Mouse (Mus musculus) kidney, adult 2 months (tissue): ENCODE data around the gene Irgc1. TPM values are rescaled to one million over a fixed set of nuclear protein-coding genes. Genes with fewer than 3 reads are reported as not detected.

ENCODE experiments used
- DNase-seq: peaks from one replicate; pipeline ENCODE4 v3.0.0; 2021
- H3K27ac ChIP-seq: fragments of 200-500 bp; 2 replicates; pipeline ENCODE4 v1.5.1; 2012; ENCODE audit warnings: low read depth, low read length, control low read depth, inconsistent platforms; ENCODE audit not compliant: insufficient read depth
- H3K27me3 ChIP-seq: fragments of 200-500 bp; replicated peaks from 2 replicates; pipeline ENCODE4 v1.6.1; 2012; ENCODE audit warnings: mild to moderate bottlenecking, moderate library complexity, low read length, inconsistent platforms; ENCODE audit not compliant: control insufficient read depth, insufficient read depth
- H3K36me3 ChIP-seq: fragments of 200-500 bp; 2 replicates; pipeline ENCODE4 v1.6.1; 2012; ENCODE audit warnings: mild to moderate bottlenecking, moderate library complexity, low read length, inconsistent platforms; ENCODE audit not compliant: control insufficient read depth, insufficient read depth
- H3K4me1 ChIP-seq: fragments of 200-500 bp; 2 replicates; pipeline ENCODE4 v1.6.1; 2011; ENCODE audit warnings: low read length; ENCODE audit not compliant: control insufficient read depth, insufficient read depth
- H3K4me3 ChIP-seq: fragments of 200-500 bp; 2 replicates; pipeline ENCODE4 v1.5.1; 2011; ENCODE audit warnings: mild to moderate bottlenecking, low read depth, low read length, control low read depth; ENCODE audit not compliant: insufficient read depth
- CTCF ChIP-seq: fragments of 200-500 bp; conservative IDR thresholded peaks from 2 replicates; pipeline ENCODE4 v1.5.1; 2011; ENCODE audit warnings: low read depth, mild to moderate bottlenecking, control low read depth, low read length, moderate library complexity, mixed read lengths; ENCODE audit not compliant: insufficient read depth, insufficient read length
- POLR2A ChIP-seq: fragments of 200-500 bp; IDR thresholded peaks from one replicate; pipeline ENCODE4 v1.6.1; 2011; ENCODE audit warnings: low read depth, low read length, control low read depth
- WGBS: fragments of 180-500 bp; shearing (Covaris S2); methylation state at CpG from one replicate; pipeline ENCODE4 v1.1.7; 2018; 5-methylcytosine and 5-hydroxymethylcytosine counted together
- polyA plus RNA-seq: library from polyadenylated mRNA; depleted of rRNA; stranded (reverse); fragments of >200 nt; gene quantifications from 2 replicates; pipeline ENCODE4 v1.2.3, GENCODE M21; 2012

Gene Irgc1
- polyA plus RNA-seq, 1 experiment: 0.33 TPM

DNA sequence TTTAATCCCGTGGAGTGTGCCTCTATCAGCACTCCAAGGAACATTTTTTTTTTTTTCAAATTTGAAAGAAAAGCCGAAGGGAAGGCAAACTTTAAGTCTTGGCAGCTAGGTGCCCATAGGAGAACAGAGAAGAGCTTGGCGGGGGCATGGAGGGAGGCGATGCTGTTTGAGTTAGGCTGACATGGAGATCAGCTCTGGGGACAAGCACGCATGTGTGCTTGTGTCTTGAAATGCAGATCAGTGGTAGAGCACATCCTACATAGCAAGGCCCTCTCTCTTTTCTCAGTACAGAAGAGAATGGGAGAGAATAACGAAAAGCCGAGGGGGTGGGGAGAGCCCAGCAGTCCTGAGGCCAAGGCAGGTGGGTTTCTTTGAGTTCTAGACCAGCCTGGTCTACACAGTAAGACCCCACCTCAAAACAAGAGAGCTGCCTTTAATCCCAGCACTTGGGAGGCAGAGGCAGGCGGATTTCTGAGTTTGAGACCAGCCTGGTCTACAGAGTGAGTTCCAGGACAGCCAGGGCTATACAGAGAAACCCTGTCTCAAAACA, 53.7 kb downstream of the Irgc1 start:
- TF ChIP-seq POLR2A: no peak
- TF ChIP-seq CTCF: no peak
- Histone ChIP-seq H3K4me3 (no peak overlapping the region), H3K27ac (no peak overlapping the region), H3K4me1 (no peaks in the 10 kb centered on the region; the same call in 1 of the 2 replicates), H3K27me3 (no peaks in the 10 kb centered on the region), H3K36me3 (no peaks in the 10 kb centered on the region)
- WGBS: 97% methylated on average over 8 of the region's 8 CpGs
- no peak for DNase-seq

DNA sequence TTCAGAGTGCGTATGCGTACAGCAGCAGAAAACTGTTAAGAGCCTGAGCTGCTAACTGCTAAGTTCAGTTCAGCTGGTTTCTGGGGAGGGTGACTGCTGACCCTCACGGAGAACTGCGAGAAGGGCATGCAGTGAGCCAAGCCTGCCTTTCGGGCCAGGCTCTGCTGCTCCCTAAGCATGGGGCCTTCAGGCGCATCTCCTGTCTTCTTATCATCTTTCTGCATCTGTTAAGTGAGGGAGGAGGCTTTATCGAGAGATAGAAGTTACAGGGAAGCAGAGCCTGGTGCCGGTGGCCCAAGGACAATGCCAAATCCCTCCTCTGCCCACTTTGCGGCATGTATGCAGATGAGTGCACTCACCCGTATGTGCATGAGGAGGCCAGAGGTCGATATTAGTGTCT, 55.3 kb downstream of the Irgc1 start:
- WGBS: 59% methylated on average over 11 of the region's 11 CpGs

DNA sequence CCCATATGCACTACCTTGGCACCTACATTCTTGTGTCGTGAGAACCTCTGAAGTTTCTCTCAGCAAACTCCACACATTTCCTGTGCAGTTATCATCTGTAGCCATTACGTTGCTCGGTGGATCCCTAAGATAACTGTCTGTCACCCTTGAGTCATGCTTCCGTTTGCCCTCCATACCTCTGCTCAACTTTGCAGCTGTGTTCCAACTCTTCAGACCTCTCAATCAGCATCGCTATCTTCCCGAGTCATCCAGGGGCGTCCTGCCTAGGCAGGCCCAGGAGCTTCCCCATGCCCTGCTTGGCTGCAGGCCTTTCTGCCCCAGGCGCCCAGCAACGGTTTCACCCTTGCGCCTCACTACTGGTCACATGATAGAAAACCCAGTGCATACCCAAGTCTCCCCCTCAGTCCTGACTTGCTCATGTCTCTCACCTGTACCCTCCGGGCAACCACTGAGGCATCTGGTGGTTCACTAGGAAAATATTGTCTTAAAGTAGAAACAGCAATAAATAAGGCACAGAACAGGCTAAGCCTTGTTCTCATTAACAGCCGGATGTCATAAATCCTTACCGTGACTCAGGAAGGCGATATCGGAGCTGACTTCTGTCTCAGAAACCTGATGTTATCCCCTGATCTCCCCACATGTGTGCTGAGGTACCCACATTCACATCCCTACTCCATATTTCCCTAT, 57.5 kb downstream of the Irgc1 start:
- no peaks in the 10 kb centered on the region for H3K4me1 ChIP-seq
- H3K36me3 ChIP-seq: no peaks in the 10 kb centered on the region
- no peaks in the 10 kb centered on the region for H3K27me3 ChIP-seq
- no peak overlapping the region for H3K4me3 ChIP-seq
- no peak for TF ChIP-seq CTCF
- no peak for TF ChIP-seq POLR2A
- no peak overlapping the region for H3K27ac ChIP-seq
- 37% methylated on average over 15 of the region's 15 CpGs for WGBS
- no peak for DNase-seq

More for the DNA sequence above, 55.3 kb downstream of the Irgc1 start:
- Histone ChIP-seq H3K4me1 (no peaks in the 10 kb centered on the region; the same call in 1 of the 2 replicates), H3K4me3 (no peak overlapping the region), H3K27me3 (no peaks in the 10 kb centered on the region), H3K27ac (no peak overlapping the region), H3K36me3 (no peaks in the 10 kb centered on the region)
- TF ChIP-seq POLR2A (no peak), CTCF (no peak)
- no peak for DNase-seq

DNA sequence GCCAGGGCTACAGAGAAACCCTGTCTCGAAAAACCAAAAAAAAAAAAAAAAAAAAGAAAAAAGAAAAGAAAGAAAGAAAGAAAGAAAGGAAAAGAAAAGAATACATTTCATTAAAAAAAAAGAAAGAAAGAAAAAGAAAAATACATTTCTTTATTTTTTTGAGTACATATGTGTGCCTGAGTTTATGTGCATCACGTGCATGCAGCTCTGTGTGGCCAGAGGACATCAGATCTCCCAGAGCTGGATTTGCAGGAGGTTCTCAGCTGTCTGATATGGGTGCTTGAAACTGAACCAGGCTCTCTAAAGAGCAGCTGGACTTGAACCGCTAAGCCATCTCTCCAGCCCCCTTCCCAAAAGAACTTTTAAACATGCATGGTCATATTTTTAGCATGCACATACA, 58.0 kb downstream of the Irgc1 start:
- WGBS: 92% methylated on average over 3 of the region's 3 CpGs
- Histone ChIP-seq H3K27ac (no peak overlapping the region), H3K36me3 (no peaks in the 10 kb centered on the region), H3K4me3 (no peak overlapping the region), H3K4me1 (no peaks in the 10 kb centered on the region), H3K27me3 (no peaks in the 10 kb centered on the region)
- DNase-seq: no peak
- TF ChIP-seq CTCF: no peak
- no peak for TF ChIP-seq POLR2A

DNA sequence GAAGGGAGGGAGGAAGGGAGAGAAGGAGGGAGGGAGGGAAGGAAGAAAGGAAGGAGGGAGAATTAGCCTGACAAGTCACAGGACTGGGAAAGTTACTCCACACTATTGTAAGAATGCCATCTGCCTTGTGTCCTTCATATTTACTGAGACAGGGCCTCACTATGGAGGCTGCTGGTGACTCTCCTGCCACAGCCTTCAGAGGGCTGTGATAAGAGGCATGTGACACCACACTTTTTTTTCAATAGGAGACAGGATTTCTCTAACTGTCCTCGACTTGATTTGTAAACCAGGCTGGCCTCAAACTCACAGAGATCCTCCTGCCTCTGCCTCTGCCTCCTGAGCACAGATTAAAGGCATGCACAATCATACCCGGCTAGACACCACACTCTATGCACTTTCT, 60.4 kb downstream of the Irgc1 start:
- no peaks in the 10 kb centered on the region for H3K36me3 ChIP-seq
- WGBS: 67% methylated on average over 2 of the region's 2 CpGs
- no peaks in the 10 kb centered on the region for H3K4me1 ChIP-seq
- H3K27me3 ChIP-seq: no peaks in the 10 kb centered on the region
- H3K4me3 ChIP-seq: no peak overlapping the region
- TF ChIP-seq CTCF (no peak), POLR2A (no peak)
- H3K27ac ChIP-seq: no peak overlapping the region
- no peak for DNase-seq

DNA sequence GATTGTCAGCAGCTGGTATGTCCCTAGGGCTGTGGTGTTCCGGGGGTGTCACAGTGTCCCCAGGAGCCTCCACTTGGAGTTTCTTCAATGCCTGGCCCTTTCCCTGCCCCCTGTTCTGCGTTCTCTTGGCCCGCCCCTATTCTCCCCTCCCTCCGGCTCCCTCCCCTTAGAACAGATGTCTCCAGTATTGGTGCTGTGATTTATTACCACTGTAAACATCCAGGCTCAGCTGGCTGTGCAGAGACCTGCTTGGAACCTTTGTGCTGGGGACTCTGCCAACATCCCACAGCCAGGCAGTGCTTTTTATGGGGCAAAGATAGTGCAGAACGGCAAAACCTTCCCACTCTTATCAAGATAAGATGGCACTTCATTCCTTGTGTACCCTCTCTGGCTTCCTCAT, 61.0 kb downstream of the Irgc1 start:
- 9% methylated on average over 5 of the region's 5 CpGs for WGBS

DNA sequence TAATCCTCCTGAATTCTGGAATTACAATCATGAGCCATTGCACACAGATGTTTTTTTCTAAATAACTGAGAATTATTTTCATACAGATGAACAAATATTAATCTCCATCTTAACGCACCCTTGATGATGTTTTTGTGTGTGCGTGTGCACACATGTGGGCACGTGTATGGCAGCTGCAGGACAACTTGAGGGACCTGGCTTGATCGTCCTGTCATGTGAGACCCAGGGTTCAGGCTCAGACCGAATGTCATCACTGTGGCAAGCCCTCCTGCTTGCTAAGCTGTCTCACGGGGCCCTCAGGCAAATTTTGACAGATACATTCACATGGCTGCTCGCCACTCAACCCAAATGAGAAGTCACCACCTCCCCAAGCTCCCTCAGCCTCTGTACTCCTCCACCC, 61.6 kb downstream of the Irgc1 start:
- WGBS: 58% methylated on average over 7 of the region's 7 CpGs
- no peaks in the 10 kb centered on the region for H3K27me3 ChIP-seq

More for the DNA sequence above, 61.0 kb downstream of the Irgc1 start:
- H3K36me3 ChIP-seq: no peaks in the 10 kb centered on the region
- TF ChIP-seq POLR2A (no peak), CTCF (no peak)
- H3K27ac ChIP-seq: no peak overlapping the region
- H3K4me1 ChIP-seq: no peaks in the 10 kb centered on the region
- H3K4me3 ChIP-seq: no peak overlapping the region
- H3K27me3 ChIP-seq: no peaks in the 10 kb centered on the region
- DNase-seq: peak; percentile 28

More for the DNA sequence above, 61.6 kb downstream of the Irgc1 start:
- no peak for DNase-seq
- Histone ChIP-seq H3K36me3 (no peaks in the 10 kb centered on the region), H3K4me3 (no peak overlapping the region), H3K4me1 (no peaks in the 10 kb centered on the region), H3K27ac (no peak overlapping the region)
- TF ChIP-seq POLR2A (no peak), CTCF (no peak)
